Mouse (Mus musculus) T-cell, adult 2 months (primary cell): ENCODE data around the gene 3425401B19Rik.

Experiments used
- DNase-seq: peaks from one replicate; pipeline ENCODE4 v3.0.0; 2022; ENCODE audit warnings: low spot score

3425401B19Rik gene

DNA sequence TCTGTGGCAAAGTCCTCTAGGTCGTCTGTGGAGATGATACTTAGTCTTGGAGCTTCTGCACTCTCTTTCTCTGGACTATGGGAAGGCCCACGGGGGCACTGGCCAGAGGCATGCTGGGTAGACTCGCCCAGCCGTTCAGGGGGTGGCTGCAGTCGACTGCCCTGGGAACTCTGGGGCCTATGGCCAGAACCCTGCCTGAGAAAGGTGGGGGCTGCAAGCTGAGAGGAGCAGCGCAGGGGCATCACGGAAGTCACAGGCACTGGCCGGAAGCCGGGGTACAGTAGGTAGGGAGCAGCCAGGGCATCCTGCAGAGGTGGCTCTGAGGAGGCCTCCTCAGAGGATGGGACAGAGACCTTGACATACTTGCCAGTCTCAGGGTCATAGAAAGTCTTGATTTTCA lies 25.3 kb downstream of the 3425401B19Rik start:
- no peak for DNase-seq

DNA sequence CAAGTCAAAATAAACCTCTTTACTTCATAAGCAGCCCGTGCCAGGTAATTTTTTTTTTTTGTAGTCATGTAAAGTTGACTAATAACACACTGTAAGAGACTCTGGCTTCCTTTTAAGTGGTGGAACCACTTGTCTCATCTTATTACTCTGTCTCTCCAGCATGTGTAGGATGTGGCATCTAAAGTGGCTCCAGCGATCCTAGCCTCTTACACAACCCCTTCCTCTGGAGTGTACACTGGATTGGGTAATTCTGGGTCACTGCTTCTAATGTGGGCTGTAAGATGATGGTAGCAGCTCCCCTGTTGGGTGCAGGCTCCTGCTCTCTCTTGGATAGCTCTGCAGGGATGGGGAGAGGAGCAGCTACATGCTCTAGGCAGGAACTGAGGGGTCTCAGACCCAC lies 46.6 kb downstream of the 3425401B19Rik start:
- no peak for DNase-seq

DNA sequence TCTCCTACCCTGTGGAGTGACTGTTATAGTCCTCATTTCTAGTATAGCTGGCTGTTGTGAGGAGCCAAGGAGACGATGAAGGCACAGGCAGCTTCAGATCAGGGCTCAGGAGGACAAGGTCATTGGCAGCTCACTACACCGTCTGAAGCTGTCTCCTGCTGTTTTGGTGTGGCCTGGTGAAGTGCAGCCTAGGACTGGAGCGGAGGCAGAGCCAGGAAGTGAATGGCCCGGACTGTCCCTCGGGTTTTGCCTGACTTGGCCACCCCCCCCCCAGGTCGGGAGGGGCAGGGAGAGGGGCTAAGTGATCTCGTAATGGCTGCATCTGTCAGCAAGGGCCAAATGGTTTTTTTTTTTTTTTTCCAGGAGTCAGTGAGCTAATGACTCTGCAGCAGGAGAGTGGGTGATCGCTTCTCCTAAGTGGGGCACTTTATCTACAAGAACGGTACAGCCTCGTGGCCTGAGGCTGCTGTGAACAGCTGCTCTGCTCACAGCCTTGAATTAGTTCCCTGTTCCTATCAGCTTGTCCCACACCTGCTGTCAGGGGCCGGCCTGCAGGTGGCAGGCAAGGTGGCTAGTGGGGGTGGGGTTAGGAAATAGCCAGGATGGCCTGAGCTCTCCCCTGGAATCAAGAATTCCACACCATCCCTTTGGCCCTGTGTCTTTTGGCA lies 50.9 kb downstream of the 3425401B19Rik start:
- DNase-seq = no peak

DNA sequence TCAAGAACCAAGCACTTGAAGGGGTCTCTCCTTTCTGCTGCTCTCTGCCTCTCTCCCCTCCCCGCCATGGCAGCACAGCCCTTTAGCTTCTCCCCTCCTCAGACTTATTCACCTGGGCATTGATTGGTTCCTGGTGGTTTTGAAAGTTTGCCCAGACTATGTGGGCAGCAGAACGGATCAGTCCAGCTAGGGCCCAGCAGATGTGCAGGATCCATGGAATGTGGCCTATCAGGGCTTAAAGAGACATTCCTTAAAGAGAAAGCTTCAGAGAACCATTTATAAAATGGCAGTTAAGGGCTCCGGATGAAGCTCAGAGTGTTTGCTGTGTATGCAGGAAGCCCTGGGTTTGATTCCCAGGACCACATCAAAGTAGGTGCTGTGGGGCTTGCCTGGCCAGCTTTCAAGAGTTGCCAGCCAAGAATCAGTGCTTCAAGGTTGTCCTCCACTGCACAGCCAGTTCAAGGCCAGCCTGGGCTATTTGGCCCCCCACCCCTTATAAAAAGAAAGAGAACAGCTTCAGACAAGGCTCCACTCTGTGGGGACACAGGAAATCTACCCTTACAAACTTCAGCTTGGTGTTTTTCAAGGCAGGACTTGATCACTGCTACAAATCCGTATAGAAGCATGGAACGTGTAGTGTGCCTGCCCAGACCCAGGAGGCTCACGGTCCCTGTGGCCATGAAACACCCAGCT lies 52.0 kb downstream of the 3425401B19Rik start:
- no peak for DNase-seq

GRCm38 (mm10) chr14:32628584-32628983 lies 56.5 kb downstream of the 3425401B19Rik start:
- no peak for DNase-seq

DNA sequence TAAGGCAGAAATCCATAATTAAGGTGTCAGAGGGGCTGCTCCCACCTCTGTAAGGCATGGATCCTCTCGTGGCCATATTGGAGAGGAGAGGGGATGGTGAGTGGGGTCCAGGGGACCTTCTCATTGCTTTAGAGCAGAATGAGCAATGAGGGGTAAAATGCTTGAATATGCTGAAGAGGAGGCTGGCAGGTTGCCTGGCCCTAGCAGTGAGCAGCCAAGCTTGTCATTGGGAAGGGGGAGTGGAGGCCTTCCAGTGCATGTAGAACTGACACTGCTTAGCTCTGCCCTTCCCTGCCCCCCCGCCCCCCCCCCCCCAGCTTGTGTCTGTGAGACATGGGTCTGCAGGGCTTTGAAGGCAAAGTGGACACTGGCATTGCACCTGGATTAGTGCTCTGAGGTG lies 57.8 kb downstream of the 3425401B19Rik start:
- DNase-seq = no peak

GRCm38 (mm10) chr14:32624811-32625210 lies 60.3 kb downstream of the 3425401B19Rik start:
- DNase-seq = no peak

GRCm38 (mm10) chr14:32624245-32624644 lies 60.8 kb downstream of the 3425401B19Rik start:
- DNase-seq = no peak

GRCm38 (mm10) chr14:32617253-32617652 lies 67.8 kb downstream of the 3425401B19Rik start:
- DNase-seq = no peak

GRCm38 (mm10) chr14:32609392-32609791 lies 75.7 kb downstream of the 3425401B19Rik start:
- peak; percentile 5 for DNase-seq
